In the genomic region with DNA sequence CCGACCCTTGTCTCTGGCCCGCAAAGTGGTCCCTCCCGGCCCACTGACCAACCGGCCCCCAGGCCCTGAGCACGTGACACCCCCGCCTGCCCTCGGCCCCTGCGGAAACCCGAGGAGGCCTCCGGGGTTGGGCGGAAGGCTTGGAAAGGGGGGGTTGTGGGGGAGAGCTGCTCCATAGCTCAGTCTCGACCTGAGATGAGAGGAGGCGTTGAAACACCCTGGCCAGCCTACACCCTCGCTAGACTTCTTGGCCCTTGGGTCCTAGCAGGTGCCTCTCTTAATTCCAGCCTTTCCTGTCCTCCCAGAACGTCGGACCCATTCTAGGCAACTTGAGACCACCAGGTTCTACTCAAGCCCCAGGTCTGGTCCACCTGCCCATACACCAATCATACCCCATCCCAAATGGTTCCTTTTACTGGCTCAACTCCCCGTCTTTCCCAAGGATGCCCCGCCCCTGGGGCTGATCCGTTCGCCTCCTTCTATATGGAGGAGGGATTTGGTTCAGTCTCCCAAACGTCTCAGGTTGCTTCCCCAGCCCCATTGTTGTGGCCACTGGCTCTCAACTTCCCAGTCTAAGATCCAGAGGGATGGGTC, we compare ENCODE assay signal across 8 mouse cellular contexts. TPM values are rescaled to one million over a fixed set of nuclear protein-coding genes. Genes with fewer than 3 reads are reported as not detected.
A peak's percentile ranks its signal among the peaks of the same experiment; 100 is the strongest.
DNase-seq lines count a peak whose midpoint lies in the region; ATAC-seq and TF ChIP-seq lines count a peak whose summit lies in the region.

Gene Mapk12 (minus strand): TSS at position 45 of the 594 bp plus-strand sequence.

- peaks cover 13% of the 10 kb centered on the region for H3K27me3 ChIP-seq in spleen, adult 2 months (ENCODE audit: control insufficient read depth, insufficient read depth, low read length)
- peaks cover 46% of the 10 kb centered on the region for H3K27me3 ChIP-seq in intestine, embryonic 15.5 days (replicated peaks)
- peaks cover 79% of the 10 kb centered on the region for H3K27me3 ChIP-seq in liver, postnatal 0 days (ENCODE audit: insufficient read depth, low read length)

- 4% methylated on average over 21 of the region's 21 CpGs for WGBS in spleen, adult 2 months
- 1% methylated on average over 21 of the region's 21 CpGs for WGBS in intestine, embryonic 15.5 days
- WGBS in liver, postnatal 0 days (ENCODE audit: insufficient replicate concordance): 2% methylated on average over 21 of the region's 21 CpGs

- no peak within 1 kb of the TSS for H3K27ac ChIP-seq in spleen, adult 2 months (ENCODE audit: insufficient read depth, low read length)
- no peak within 1 kb of the TSS for H3K27ac ChIP-seq in intestine, embryonic 15.5 days
- no peak within 1 kb of the TSS for H3K27ac ChIP-seq in liver, postnatal 0 days (ENCODE audit: low read depth)

- peaks cover 4% of the 10 kb centered on the region for H3K36me3 ChIP-seq in spleen, adult 2 months (ENCODE audit: control insufficient read depth, insufficient read depth, low read length)
- H3K36me3 ChIP-seq in intestine, embryonic 15.5 days: no peaks in the 10 kb centered on the region
- no peaks in the 10 kb centered on the region for H3K36me3 ChIP-seq in liver, postnatal 0 days (replicated peaks; ENCODE audit: insufficient read depth, low read length)

- ATAC-seq in intestine, embryonic 15.5 days: peak; percentile 63
- ATAC-seq in liver, postnatal 0 days: peak; percentile 12; the same call in 1 of the 2 replicates

- peak within 1 kb of the TSS; percentile 89 for H3K4me2 ChIP-seq in intestine, embryonic 15.5 days (replicated peaks)
- peak within 1 kb of the TSS; percentile 67 for H3K4me2 ChIP-seq in liver, postnatal 0 days (ENCODE audit: low read depth, low read length)

- peaks cover 27% of the 10 kb centered on the region for H3K4me1 ChIP-seq in spleen, adult 2 months (ENCODE audit: control insufficient read depth, insufficient read depth, insufficient read length)
- H3K4me1 ChIP-seq in intestine, embryonic 15.5 days (replicated peaks): peaks cover 18% of the 10 kb centered on the region
- peaks cover 12% of the 10 kb centered on the region for H3K4me1 ChIP-seq in liver, postnatal 0 days (ENCODE audit: insufficient read depth)

- no peak for TF ChIP-seq POLR2A in spleen, adult 2 months (IDR thresholded peaks at IDR 0.05; ENCODE audit: low read depth, low read length)

- peak within 1 kb of the TSS; percentile 40; the same call in 1 of the 2 replicates for H3K4me3 ChIP-seq in spleen, adult 2 months (ENCODE audit: extremely low read depth, insufficient read depth, insufficient read length)
- H3K4me3 ChIP-seq in intestine, embryonic 15.5 days (replicated peaks): peak within 1 kb of the TSS; percentile 43
- H3K4me3 ChIP-seq in liver, postnatal 0 days (ENCODE audit: low read depth, low read length): peak within 1 kb of the TSS; percentile 47

- no peaks in the 10 kb centered on the region for H3K9me3 ChIP-seq in intestine, embryonic 15.5 days
- no peaks in the 10 kb centered on the region for H3K9me3 ChIP-seq in liver, postnatal 0 days (ENCODE audit: low read length)

- no peak for TF ChIP-seq CTCF in spleen, adult 2 months (IDR thresholded peaks at IDR 0.05; ENCODE audit: extremely low read depth, insufficient read depth, insufficient read length, insufficient replicate concordance)
- no peak for TF ChIP-seq CTCF in liver, postnatal 0 days (IDR thresholded peaks at IDR 0.05; ENCODE audit: low read depth)

- DNase-seq in spleen, adult 2 months (ENCODE audit: low read depth in 1 of 2, low spot score in 2 of 2): no peak
- no peak for DNase-seq in spleen, adult 12 weeks (ENCODE audit: low spot score)
- DNase-seq in cerebellum, postnatal 36 days: peak; percentile 68 to 75
- DNase-seq in gonadal fat pad, adult 2 months (ENCODE audit: low read depth): no peak
- no peak for DNase-seq in liver, postnatal 0 days
- DNase-seq in retina, postnatal 1 day: peak; percentile 74
- no peak for DNase-seq in adipocyte (ENCODE audit: low spot score)

- H3K9ac ChIP-seq in intestine, embryonic 15.5 days: peak within 1 kb of the TSS; percentile 35
- peak within 1 kb of the TSS; percentile 30; the same call in 1 of the 2 replicates for H3K9ac ChIP-seq in liver, postnatal 0 days (replicated peaks)

- no peak for TF ChIP-seq EP300 in liver, postnatal 0 days (IDR thresholded peaks at IDR 0.05; ENCODE audit: low read depth)

RNA-seq across cellular contexts. Expression of gene Mapk12, which starts in this region (rescaled TPM):
- 3.7 and 3.9 TPM in 2 replicates for polyA plus RNA-seq in spleen, adult 2 months (2012; rRNA removed)
- polyA plus RNA-seq in gonadal fat pad, adult 2 months (2012; rRNA removed): 25.2 and 25.3 TPM in 2 replicates
- 3.6 and 4.2 TPM in 2 replicates for polyA plus RNA-seq in intestine, embryonic 15.5 days (2015; fragmentation: Nextera tagmentation; extraction: Ambion mirVana)
- 2.1 and 2.4 TPM in 2 replicates for polyA plus RNA-seq in liver, postnatal 0 days (2015; fragmentation: Nextera tagmentation; extraction: Ambion mirVana)

Comparison
In these comparisons a context has a peak if more than half of its experiments do, and no peak if none do; other contexts are left out.
1. DNase-seq: peak in cerebellum, postnatal 36 days (2 of 2) and retina, postnatal 1 day (single experiment); none in spleen, adult 2 months (0 of 2), spleen, adult 12 weeks (single experiment), gonadal fat pad, adult 2 months (single experiment), liver, postnatal 0 days (single experiment) and adipocyte (single experiment).
2. Peak in every context shown above with its lines, with median percentiles within 50 percentile points of each other: H3K4me3 ChIP-seq.